Mouse (Mus musculus): Measurements from ENCODE around the gene Smim24.

DNA sequence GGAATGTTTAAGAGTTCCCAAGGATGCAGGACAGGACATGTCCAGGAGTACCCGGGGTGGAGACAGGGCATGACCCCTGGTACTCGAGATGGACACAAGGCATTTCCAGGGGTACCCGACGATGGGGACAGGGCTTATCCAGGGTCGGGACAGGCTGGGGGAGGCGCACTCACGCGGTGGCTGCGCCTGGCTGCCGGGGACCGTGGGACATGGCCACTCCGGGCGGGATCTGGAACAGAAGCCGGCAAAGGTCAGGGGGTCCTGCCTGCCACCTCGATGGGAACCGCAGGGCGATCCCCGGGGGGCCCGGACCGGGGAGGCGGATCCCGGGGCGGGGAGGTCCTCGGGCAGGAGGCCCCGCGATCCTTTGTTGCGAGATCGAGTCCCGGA is 42.9 kb upstream of the Smim24 start:
- TF ChIP-seq POLR2A (IDR thresholded peaks at IDR 0.05; ENCODE audit: insufficient read depth, low read depth, low read length) (no peak), CTCF (IDR thresholded peaks at IDR 0.05; ENCODE audit: insufficient read depth, low read depth, low read length) (no peak)
